Mouse (Mus musculus) neural tube, embryonic 11.5 days (tissue): ENCODE data around the gene Prok1. TPM values are rescaled to one million over a fixed set of nuclear protein-coding genes. Genes with fewer than 3 reads are reported as not detected.

Experiments
- ATAC-seq: fragments of 200-750 bp; cut with Nextera tagmentation; 2 replicates; pipeline ENCODE4 v1.8.0; 2017; ENCODE audit warnings: moderate number of reproducible peaks, mild to moderate bottlenecking, moderate TSS enrichment, moderate library complexity; ENCODE audit not compliant: insufficient read depth, low FRiP score, low TSS enrichment
- DNase-seq: peaks from one replicate; pipeline ENCODE4 v3.0.0-alpha.2; 2015; ENCODE audit warnings: low spot score
- H3K27ac ChIP-seq: fragments of 300-500 bp; sonication (generic); 2 replicates; pipeline ENCODE4 v1.5.1; 2014; ENCODE audit warnings: low read depth, mild to moderate bottlenecking, low read length
- H3K27me3 ChIP-seq: fragments of 300-500 bp; sonication (generic); 2 replicates; pipeline ENCODE4 v1.6.1; 2014; ENCODE audit warnings: mild to moderate bottlenecking, low read length, mixed read lengths; ENCODE audit not compliant: control insufficient read depth, insufficient read depth
- H3K36me3 ChIP-seq: fragments of 300-500 bp; sonication (generic); 2 replicates; pipeline ENCODE4 v1.6.1; 2014; ENCODE audit warnings: mild to moderate bottlenecking, low read length, moderate library complexity, mixed read lengths; ENCODE audit not compliant: control insufficient read depth, insufficient read depth
- H3K4me1 ChIP-seq: fragments of 300-500 bp; sonication (generic); 2 replicates; pipeline ENCODE4 v1.6.1; 2014; ENCODE audit warnings: low read length, mixed read lengths; ENCODE audit not compliant: control insufficient read depth, insufficient read depth
- H3K4me2 ChIP-seq: fragments of 300-500 bp; sonication (generic); 2 replicates; pipeline ENCODE4 v1.6.1; 2014; ENCODE audit warnings: low read depth, mild to moderate bottlenecking, moderate library complexity
- H3K4me3 ChIP-seq: fragments of 300-500 bp; sonication (generic); 2 replicates; pipeline ENCODE4 v1.5.1; 2014; ENCODE audit warnings: low read depth, low read length
- H3K9ac ChIP-seq: fragments of 300-500 bp; sonication (generic); 2 replicates; pipeline ENCODE4 v1.6.1; 2014; ENCODE audit warnings: mild to moderate bottlenecking, low read length
- H3K9me3 ChIP-seq: fragments of 300-500 bp; sonication (generic); 2 replicates; pipeline ENCODE4 v1.6.1; 2016; ENCODE audit warnings: low read length; ENCODE audit not compliant: control insufficient read depth
- WGBS: fragments of 180-500 bp; shearing (Covaris S2); extraction: QIAGEN DNeasy Blood & Tissue Kit; methylation state at CpG from one replicate; pipeline ENCODE4 v1.1.7; 2014; 5-methylcytosine and 5-hydroxymethylcytosine counted together
- polyA plus RNA-seq: library from polyadenylated mRNA; unstranded; fragments of >200 nt; fragmentation: Nextera tagmentation; extraction: Ambion mirVana; gene quantifications from 2 replicates; pipeline ENCODE4 v1.2.1, GENCODE M21; 2014

Gene Prok1
- polyA plus RNA-seq, 1 experiment from 2014 or later = not detected

DNA sequence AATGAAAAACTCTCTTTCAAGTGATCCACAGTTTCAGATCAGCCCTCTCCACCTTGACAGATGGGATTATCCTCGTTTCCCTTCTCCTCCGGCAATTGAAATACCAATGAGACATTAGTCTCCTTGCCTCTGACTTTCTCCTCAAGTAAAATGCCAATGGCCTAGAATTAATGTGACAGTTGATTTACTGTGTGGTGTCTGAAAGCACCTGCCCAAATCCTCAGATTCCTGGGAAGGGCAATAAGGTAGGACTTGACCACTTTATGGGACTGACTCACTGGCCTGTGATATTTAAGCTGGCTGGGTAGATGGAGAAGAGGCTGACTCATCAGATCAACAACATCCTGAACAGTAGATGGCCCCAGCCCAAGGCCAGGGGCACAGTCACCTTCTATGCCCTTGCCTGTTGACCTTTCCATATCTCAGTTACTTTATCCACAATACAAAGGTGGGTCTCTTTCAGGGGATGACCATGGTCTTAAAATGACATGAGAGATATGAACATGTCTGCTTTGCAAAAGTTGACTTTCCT, 27.4 kb upstream of the Prok1 start:
- Histone ChIP-seq H3K9me3 (no peaks in the 10 kb centered on the region), H3K36me3 (no peaks in the 10 kb centered on the region), H3K27ac (no peak overlapping the region), H3K4me2 (no peak overlapping the region), H3K4me1 (no peaks in the 10 kb centered on the region), H3K27me3 (no peaks in the 10 kb centered on the region), H3K4me3 (no peak overlapping the region), H3K9ac (no peak overlapping the region)
- no peak for DNase-seq
- WGBS = 70% methylated on average over 2 of the region's 2 CpGs
- ATAC-seq = no peak

DNA sequence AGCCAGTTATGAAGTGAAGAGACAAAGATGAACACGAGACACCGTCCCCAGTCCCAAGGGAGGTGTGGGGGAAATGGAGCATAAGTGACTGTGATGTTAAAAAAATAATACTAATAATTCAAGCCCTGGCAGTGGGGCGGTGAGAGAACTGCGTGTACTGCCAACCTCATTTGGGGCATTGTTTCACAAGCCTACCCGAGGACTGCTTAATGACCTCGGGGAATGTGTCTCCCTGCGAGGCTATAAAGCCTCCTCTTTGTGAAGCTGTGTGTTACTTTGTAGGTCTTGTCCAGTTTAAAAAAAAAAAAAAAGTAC, 22.3 kb upstream of the Prok1 start:
- Histone ChIP-seq H3K36me3 (no peaks in the 10 kb centered on the region), H3K9ac (no peak overlapping the region), H3K9me3 (no peaks in the 10 kb centered on the region), H3K4me1 (peaks cover 7% of the 10 kb centered on the region; the same call in 1 of the 2 replicates), H3K4me3 (no peak overlapping the region), H3K4me2 (no peak overlapping the region), H3K27me3 (no peaks in the 10 kb centered on the region), H3K27ac (no peak overlapping the region)
- DNase-seq (peak; percentile 38), ATAC-seq (peak; percentile 32; the same call in 1 of the 2 replicates)
- 25% methylated on average over 7 of the region's 7 CpGs for WGBS

DNA sequence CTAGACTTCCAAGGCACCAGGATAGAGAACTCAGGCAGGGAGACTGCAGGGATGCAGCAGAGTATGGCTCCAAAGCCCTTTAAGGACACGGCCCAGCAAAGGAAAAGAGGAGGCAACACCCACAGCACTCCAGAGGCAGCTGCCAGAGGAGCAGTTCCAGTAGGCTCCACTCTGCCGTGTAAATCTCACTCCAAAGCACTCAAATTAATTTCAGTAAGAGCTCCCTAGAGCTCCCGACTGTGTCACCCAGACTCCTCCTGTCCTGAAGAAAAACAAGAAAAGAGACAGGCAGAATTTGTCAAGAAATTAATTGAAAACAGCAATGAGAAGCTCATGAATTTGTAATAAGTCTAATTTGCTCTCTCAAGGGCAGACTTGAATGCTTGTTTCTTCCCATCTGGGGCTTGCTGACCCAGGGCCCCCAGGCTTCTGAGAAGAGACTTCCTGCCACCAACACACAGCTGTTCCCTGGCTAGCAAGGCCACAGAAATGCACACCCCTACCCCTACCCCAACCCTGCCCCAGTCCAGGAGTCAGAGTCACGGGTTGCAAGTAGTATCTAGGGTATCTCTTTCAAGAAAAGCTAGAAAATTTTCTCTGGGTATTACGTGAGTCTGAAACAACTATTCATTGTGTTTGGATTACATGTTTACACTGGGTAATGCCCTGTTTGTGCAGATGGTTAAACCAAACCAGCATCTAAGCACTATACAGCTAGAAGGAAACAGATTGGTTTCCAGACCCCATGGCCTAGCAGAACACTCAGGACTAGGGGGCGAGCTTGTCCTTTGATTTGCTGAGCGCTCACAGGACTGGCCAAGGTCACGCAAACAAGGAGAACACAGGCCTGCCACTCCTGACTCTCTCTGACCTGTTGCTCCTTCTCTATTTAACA, 21.7 kb upstream of the Prok1 start:
- H3K4me2 ChIP-seq = no peak overlapping the region
- H3K27ac ChIP-seq = no peak overlapping the region
- DNase-seq (peak; percentile 32), ATAC-seq (peak; percentile 54; the same call in 1 of the 2 replicates)
- H3K4me3 ChIP-seq = no peak overlapping the region
- H3K4me1 ChIP-seq = peaks cover 7% of the 10 kb centered on the region; the same call in 1 of the 2 replicates
- no peak overlapping the region for H3K9ac ChIP-seq
- 36% methylated on average over 8 of the region's 8 CpGs for WGBS
- H3K27me3 ChIP-seq = no peaks in the 10 kb centered on the region
- no peaks in the 10 kb centered on the region for H3K36me3 ChIP-seq
- H3K9me3 ChIP-seq = no peaks in the 10 kb centered on the region

DNA sequence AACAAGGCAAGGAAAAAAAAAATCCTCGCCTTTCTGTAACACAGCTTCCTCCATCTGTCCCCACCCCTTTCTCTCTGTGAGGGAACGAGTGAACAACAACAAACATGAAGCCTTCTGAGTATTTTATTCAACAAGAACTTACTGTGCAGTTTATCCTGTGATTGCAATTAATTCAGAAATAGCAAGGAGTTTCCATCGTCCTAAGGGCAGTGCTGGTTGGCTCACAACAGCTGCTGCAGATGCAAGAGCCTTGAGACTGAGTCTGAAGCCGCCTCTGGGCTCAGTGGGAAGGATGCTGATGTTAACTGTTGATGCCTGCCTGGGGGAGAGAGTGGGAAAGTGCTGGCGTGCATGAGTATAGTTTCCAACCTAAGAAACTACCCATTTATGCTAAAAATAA, 18.4 kb upstream of the Prok1 start:
- 66% methylated on average over 5 of the region's 5 CpGs for WGBS
- H3K27ac ChIP-seq = no peak overlapping the region
- no peaks in the 10 kb centered on the region for H3K27me3 ChIP-seq
- no peak overlapping the region for H3K4me3 ChIP-seq
- H3K4me2 ChIP-seq = no peak overlapping the region
- no peaks in the 10 kb centered on the region for H3K36me3 ChIP-seq
- peaks cover 7% of the 10 kb centered on the region; the same call in 1 of the 2 replicates for H3K4me1 ChIP-seq
- ATAC-seq (no peak), DNase-seq (no peak)
- H3K9ac ChIP-seq = no peak overlapping the region
- no peaks in the 10 kb centered on the region for H3K9me3 ChIP-seq

DNA sequence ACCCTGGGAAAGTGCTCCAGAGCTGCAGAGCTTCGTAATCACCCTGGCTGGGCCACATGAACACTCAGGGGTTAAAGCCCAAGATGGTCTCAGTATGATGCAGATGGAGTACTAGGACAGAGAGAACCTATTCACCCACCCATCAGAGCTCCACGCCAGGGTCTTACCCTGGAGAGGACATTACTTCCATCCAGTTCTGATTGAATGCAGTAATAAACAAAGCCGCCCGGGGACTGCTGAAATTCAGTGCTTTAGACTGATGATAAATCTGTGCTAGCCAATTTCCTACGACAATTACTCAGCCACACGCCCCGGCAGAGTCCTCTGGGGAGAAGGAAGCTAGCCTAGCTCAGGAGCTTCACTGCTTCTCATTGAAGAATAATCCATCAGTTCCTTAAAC, 17.2 kb upstream of the Prok1 start:
- H3K4me3 ChIP-seq = no peak overlapping the region

DNA sequence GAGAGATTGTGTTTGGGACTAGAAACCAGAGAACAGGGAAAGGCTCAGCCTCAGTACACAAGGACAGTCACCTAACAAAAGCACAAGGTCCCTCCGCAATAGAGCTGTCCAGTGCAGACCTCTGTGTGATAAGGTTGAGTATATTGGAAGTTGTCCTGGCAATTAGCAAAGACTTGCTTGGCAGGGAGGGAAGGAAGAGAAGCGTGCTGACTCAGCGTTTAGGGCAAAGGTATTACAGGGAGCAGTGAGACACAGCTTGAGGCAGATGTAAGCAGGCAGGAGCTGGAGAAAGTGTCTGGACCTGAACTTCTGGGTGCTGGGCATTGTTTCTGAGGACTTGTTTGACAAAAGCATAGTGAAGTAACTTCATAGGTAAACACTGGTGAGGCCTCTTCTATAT, 16.5 kb upstream of the Prok1 start:
- no peak for ATAC-seq
- no peak overlapping the region for H3K4me2 ChIP-seq
- 85% methylated on average over 3 of the region's 3 CpGs for WGBS
- no peak overlapping the region for H3K27ac ChIP-seq
- no peaks in the 10 kb centered on the region for H3K9me3 ChIP-seq
- H3K36me3 ChIP-seq = no peaks in the 10 kb centered on the region
- H3K27me3 ChIP-seq = no peaks in the 10 kb centered on the region
- H3K4me1 ChIP-seq = peaks cover 4% of the 10 kb centered on the region; the same call in 1 of the 2 replicates
- H3K9ac ChIP-seq = no peak overlapping the region
- H3K4me3 ChIP-seq = no peak overlapping the region
- no peak for DNase-seq

More for the DNA sequence above, 17.2 kb upstream of the Prok1 start:
- peaks cover 7% of the 10 kb centered on the region; the same call in 1 of the 2 replicates for H3K4me1 ChIP-seq
- ATAC-seq (peak; percentile 45; the same call in 1 of the 2 replicates), DNase-seq (peak; percentile 45)
- no peak overlapping the region for H3K4me2 ChIP-seq
- H3K27me3 ChIP-seq = no peaks in the 10 kb centered on the region
- H3K36me3 ChIP-seq = no peaks in the 10 kb centered on the region
- WGBS = 51% methylated on average over 7 of the region's 7 CpGs
- no peaks in the 10 kb centered on the region for H3K9me3 ChIP-seq
- no peak overlapping the region for H3K9ac ChIP-seq
- no peak overlapping the region for H3K27ac ChIP-seq

DNA sequence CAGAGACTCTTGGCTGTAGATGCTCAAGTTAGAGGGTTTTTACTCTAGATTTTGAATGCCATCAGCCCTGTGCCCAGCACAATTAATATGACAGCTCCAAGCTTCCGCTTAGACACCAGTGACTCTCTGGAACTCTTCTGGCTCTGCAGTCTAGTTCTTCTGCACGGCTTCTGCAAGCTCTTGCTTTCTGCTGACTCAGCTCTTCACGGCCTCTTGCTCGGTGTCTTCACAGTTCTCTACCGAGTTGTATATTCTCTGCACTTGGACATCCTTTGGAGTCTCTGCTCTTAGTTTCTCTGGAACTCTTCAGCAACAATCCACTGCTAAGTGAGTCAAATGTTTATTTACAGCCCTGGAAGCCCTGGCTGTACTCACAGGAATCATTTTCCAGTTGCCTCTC, 14.4 kb upstream of the Prok1 start:
- Histone ChIP-seq H3K4me2 (no peak overlapping the region), H3K4me1 (no peaks in the 10 kb centered on the region), H3K4me3 (no peak overlapping the region), H3K27ac (no peak overlapping the region), H3K36me3 (no peaks in the 10 kb centered on the region), H3K27me3 (no peaks in the 10 kb centered on the region), H3K9me3 (no peaks in the 10 kb centered on the region), H3K9ac (no peak overlapping the region)
- ATAC-seq (no peak), DNase-seq (no peak)
- 86% methylated on average over 5 of the region's 5 CpGs for WGBS

DNA sequence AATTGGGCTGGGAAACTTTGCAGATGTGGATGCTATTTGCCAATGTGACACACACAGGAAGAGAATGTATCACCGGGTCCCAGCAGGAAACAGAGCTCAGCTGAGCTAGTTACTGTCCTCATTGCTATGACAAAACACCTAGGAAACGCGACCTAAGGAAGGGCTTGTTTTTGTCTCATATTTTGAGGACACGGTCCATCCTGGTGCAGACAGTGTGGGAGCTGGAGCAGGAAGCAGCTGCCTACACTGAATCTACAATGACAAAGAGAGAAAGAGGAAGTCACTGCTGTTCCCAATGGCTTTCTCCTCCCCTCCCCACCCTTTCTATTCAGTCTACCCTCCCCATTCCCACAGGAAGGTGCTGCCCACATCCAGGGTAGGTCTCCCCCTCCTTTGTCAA, 12.5 kb upstream of the Prok1 start:
- H3K36me3 ChIP-seq = no peaks in the 10 kb centered on the region
- no peak overlapping the region for H3K4me2 ChIP-seq
- no peaks in the 10 kb centered on the region for H3K4me1 ChIP-seq
- WGBS = 77% methylated on average over 4 of the region's 4 CpGs
- H3K27me3 ChIP-seq = no peaks in the 10 kb centered on the region
- no peak overlapping the region for H3K4me3 ChIP-seq
- DNase-seq (no peak), ATAC-seq (no peak)
- no peak overlapping the region for H3K9ac ChIP-seq
- H3K9me3 ChIP-seq = no peaks in the 10 kb centered on the region
- no peak overlapping the region for H3K27ac ChIP-seq

DNA sequence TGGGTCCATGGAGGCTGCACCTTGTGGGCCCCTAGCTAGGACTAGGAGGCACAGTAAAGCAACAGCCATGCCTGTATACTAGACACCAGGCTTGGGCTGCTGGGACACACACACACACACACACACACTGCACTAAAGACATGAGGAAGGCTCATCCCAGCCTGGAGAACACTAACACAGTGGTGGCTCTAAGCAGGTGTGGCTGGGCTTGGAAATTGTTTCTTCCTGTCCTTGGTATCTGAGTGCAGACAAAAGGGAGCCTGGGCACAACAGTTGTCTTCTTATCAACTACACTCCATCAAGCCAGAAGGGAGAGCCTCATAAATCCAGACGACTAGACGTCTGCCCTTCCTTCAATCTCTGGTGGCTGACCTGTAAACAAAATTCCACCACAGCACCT, 10.8 kb upstream of the Prok1 start:
- H3K4me1 ChIP-seq = no peaks in the 10 kb centered on the region
- no peak overlapping the region for H3K9ac ChIP-seq
- H3K27me3 ChIP-seq = no peaks in the 10 kb centered on the region
- no peak overlapping the region for H3K27ac ChIP-seq
- H3K4me3 ChIP-seq = no peak overlapping the region
- no peak overlapping the region for H3K4me2 ChIP-seq
- H3K36me3 ChIP-seq = no peaks in the 10 kb centered on the region
- ATAC-seq (no peak), DNase-seq (no peak)
- 61% methylated on average over 2 of the region's 2 CpGs for WGBS
- H3K9me3 ChIP-seq = no peaks in the 10 kb centered on the region
